Mouse (Mus musculus) bone marrow macrophage, adult 2 months (primary cell): ENCODE measurements around the gene Trp53tg5.

Experiments used
- CTCF ChIP-seq: IDR thresholded peaks from 2 replicates; pipeline ENCODE4 v1.5.1; 2012; ENCODE audit warnings: low read depth, mild to moderate bottlenecking, low read length, moderate library complexity
- POLR2A ChIP-seq: IDR thresholded peaks from 2 replicates; pipeline ENCODE4 v1.6.1; 2012; ENCODE audit warnings: mild to moderate bottlenecking, low read depth, low read length, borderline replicate concordance

DNA sequence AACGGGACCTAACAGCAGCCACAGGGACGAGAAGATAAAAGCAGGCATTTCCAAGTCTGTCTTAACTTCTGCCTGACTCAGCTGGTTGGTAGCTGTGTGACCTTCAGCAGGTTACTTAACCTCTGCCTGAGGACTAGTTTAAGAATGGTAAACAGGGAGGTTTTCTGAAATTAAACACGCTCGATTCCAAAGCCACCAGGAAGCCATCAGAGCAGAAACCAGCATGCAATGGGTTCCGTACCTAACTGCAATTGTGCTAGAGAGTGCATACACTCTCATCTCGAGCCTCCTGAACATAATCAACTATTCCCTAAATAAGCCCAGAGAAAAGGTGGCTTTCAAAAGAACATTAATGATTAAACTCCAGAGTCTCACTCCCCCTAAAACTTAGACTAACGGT is 31.8 kb downstream of the Trp53tg5 start:
- no peak for TF ChIP-seq CTCF
- TF ChIP-seq POLR2A: no peak
